Mouse (Mus musculus) brain, embryonic 18.5 days (tissue): ENCODE measurements around the gene 1700013G24Rik.
"Not testable (repeated sequence)": the region's sequence is repeated elsewhere in the genome, so short reads cannot be mapped to it uniquely, and the experiment has no call there.

Experiments
- DNase-seq: peaks from one replicate; pipeline ENCODE4 v3.0.0-alpha.2; 2012; ENCODE audit warnings: low read depth, low spot score

Gene 1700013G24Rik

GRCm38 (mm10) chr4:137453234-137453767 is at the start of gene 1700013G24Rik:
Gene 1700013G24Rik (plus strand): TSS chr4:137453284.
- DNase-seq: no peak

DNA sequence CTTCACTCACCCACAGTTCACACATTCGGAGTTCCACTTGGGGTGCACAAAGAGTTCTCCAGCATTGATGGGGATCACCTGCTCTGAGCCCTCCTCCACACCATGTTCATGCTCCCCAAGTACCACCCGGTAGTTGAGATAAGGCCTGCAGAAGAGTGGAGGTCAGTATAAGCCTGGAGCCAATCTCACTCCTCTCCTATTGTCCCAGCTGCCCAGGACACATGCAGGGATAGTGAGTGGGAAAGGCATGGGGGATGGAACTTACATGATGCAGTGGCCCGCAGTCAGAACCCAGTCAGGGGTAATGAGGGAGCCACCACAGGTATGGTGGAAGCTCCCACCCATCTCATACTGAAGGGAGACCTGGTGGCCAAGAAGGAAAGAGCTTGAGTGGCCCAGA is 47.5 kb upstream of the 1700013G24Rik start:
- DNase-seq: no peak

- no peak for DNase-seq
These were observed 43.4 kb upstream of the 1700013G24Rik start, which contains the start of gene Cela3a for GRCm38 (mm10) chr4:137409691-137410090. Gene Cela3a (minus strand): TSS chr4:137409791.

GRCm38 (mm10) chr4:137412185-137412709 is 40.8 kb upstream of the 1700013G24Rik start:
- DNase-seq: not testable (repeated sequence)

GRCm38 (mm10) chr4:137414936-137415335 is 38.1 kb upstream of the 1700013G24Rik start:
- DNase-seq: no peak

GRCm38 (mm10) chr4:137417712-137418564 is 35.1 kb upstream of the 1700013G24Rik start:
- DNase-seq: no peak

GRCm38 (mm10) chr4:137430502-137430901 is 22.6 kb upstream of the 1700013G24Rik start, which contains the start of gene Cela3b:
Gene Cela3b (minus strand): TSS chr4:137430540.
- DNase-seq: no peak

GRCm38 (mm10) chr4:137432700-137433550 is 20.2 kb upstream of the 1700013G24Rik start:
- DNase-seq: not testable (repeated sequence)

GRCm38 (mm10) chr4:137436979-137437669 is 16.0 kb upstream of the 1700013G24Rik start:
- no peak for DNase-seq

- no peak for DNase-seq
These were observed 14.2 kb upstream of the 1700013G24Rik start for GRCm38 (mm10) chr4:137438842-137439241.

DNA sequence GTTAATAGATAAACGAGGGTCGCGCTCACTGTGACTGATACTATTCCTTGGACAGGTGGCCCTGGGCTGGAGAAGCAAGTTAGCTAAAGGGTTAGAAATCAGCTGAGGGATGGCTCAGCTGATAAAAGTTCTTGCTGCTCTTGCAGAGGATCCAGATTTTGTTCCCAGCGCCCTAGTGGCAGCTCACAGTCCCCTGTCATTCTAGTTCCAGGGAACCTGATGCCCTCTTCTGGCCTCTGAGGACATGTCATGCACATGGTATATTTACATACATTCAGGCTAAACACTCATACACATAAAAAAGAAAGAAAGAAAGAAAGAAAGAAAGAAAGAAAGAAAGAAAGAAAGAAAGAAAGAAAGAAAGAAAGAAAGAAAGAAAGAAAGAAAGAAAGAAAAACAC is 11.8 kb upstream of the 1700013G24Rik start:
- DNase-seq: no peak

DNA sequence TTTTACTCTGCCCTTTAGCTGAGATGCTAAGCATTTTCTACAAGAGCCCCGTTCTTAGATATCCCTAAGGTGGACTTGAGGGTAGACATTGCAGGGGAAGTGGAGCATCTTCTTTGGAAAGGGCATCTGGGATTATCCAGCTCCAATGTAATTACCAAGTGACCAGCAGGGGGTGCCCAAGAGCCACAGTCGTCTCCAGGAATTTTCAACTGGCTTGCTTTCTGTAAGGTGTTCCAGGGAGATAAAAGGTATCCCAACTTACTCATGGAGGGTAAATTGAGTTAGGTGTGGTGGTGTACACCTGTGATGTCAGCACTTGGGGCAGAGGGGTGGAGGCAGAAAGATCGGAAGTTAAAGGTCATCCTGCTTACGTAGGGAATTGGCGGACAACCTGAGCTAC is 9.5 kb upstream of the 1700013G24Rik start:
- no peak for DNase-seq

DNA sequence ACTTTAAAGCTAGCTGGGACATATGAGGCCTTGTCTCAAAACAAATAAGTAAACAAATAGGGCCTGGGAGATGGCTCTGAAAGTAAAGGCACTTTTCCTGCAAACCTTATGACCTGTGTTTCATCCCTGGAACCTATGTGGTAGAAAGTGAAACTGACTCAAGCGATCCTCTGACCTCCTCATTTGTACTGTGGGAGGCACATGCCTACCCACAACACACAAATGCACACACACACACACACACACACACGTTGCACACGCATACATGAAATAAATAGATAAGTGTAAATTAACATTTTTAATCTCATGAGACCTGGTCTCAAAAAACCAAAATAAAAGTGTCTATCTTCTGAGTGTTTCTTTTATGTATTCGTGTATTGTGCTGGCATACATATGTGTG is 7.2 kb upstream of the 1700013G24Rik start:
- DNase-seq: no peak

GRCm38 (mm10) chr4:137447363-137448196 is 5.5 kb upstream of the 1700013G24Rik start:
- DNase-seq: no peak

- no peak for DNase-seq
These were observed 4.9 kb upstream of the 1700013G24Rik start for GRCm38 (mm10) chr4:137448197-137448596.

DNA sequence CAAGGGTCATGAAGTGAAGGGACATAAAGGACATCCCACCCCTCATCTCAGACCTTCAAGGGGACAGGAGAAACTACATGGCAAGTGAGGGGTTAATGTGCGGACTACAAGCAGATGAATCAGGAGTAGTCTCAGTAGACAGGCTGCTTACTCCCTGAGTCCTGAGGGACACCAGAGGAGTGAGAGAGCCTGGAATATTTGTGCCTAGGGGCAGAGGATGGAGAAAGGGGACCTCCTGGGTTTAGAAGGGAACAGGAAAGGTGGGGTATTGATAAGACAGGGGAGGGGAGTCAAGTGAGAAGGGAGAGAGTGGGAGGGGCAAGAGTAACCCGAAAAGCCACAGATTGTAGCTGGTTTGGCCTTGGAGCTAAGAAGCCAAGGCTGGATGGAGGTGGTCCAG is 4.4 kb upstream of the 1700013G24Rik start:
- no peak for DNase-seq

GRCm38 (mm10) chr4:137449132-137449531 is 4.0 kb upstream of the 1700013G24Rik start:
- no peak for DNase-seq

DNA sequence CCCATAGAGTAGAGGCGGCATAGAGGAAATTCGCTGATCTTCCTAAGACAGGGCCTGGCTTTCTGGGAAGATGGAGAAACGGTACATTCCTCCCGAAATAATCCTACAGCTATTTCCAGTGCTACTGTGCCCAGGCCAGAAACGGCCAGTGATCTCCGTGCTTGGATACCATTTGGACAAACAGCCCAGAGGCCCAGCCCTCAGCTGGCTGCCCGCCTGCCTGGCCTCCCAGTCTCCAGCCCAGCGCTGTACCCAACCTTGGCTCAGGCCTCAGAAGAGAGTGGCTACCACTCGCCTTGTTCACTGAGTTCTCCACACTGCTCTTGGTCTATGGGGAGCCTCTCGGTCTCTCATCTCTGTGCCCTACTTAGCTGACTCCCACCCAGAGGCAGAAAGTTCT is 3.4 kb upstream of the 1700013G24Rik start:
- no peak for DNase-seq

DNA sequence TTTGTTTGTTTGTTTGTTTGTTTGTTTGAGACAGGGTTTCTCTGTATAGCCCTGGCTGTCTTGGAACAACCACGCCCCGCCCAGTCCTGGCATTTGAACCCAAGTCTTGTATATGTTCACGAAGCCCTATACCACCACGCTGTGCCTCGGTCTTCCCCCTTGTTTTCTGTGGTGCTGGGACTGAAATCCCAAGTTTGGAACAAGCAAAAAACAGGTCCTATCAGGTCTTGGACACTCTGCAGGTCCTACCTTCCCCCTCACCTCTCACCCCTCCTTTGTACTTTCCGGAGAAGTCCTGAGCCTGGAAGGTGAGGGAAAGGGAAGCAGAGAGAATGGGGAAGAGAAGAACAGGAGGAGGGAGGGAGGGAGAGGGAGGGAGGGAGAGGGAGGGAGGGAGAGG is 894 bp upstream of the 1700013G24Rik start:
- DNase-seq: no peak

GRCm38 (mm10) chr4:137454582-137454981 is 1.5 kb downstream of the 1700013G24Rik start:
- no peak for DNase-seq
